Mouse (Mus musculus): Measurements from ENCODE around the gene Pccb. TPM values are rescaled to one million over a fixed set of nuclear protein-coding genes. Genes with fewer than 3 reads are reported as not detected.
A peak's percentile ranks its signal among the peaks of the same experiment; 100 is the strongest.

The Pccb gene
- polyA plus RNA-seq, 1 experiment: 19.1 TPM

DNA sequence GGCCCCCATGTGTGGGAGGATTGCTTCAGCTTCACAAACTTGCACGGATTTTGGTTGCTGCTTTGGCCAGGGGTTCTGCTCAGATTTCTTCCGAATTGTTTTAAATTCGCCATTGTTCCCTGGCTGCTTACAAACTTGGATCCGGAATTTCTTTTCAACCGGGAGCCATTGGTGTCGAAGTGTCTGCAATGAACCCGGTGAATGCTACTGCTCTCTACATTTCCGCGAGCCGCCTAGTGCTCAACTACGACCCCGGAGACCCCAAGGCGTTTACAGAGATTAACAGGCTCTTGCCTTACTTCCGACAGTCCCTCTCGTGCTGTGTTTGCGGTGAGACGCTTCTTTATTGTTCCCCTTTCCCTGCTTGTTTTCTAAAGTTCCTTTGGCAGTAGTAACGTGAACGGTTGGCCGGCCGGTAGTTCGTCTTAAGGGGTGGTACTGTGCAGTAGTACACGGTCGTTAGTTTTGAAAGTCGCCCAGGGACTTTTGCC, 40.4 kb upstream of the Pccb start:
- peak overlapping the region; percentile 100 for H3K27ac ChIP-seq (ENCODE audit: control insufficient read depth, insufficient read depth, low read depth, low read length, poor library complexity)
- TF ChIP-seq CTCF (IDR thresholded peaks at IDR 0.05; ENCODE audit: control insufficient read depth, insufficient read depth, low read length) (no peak), POLR2A (IDR thresholded peaks at IDR 0.05; ENCODE audit: borderline replicate concordance, control insufficient read depth, low read depth, low read length) (no peak)
- H3K4me1 ChIP-seq (ENCODE audit: control insufficient read depth, insufficient read depth, low read length): peaks cover 4% of the 10 kb centered on the region
- H3K4me3 ChIP-seq (replicated peaks; ENCODE audit: control insufficient read depth, low read depth, low read length): peak overlapping the region; percentile 97
- WGBS: under 1% methylated on average over 25 of the region's 25 CpGs

DNA sequence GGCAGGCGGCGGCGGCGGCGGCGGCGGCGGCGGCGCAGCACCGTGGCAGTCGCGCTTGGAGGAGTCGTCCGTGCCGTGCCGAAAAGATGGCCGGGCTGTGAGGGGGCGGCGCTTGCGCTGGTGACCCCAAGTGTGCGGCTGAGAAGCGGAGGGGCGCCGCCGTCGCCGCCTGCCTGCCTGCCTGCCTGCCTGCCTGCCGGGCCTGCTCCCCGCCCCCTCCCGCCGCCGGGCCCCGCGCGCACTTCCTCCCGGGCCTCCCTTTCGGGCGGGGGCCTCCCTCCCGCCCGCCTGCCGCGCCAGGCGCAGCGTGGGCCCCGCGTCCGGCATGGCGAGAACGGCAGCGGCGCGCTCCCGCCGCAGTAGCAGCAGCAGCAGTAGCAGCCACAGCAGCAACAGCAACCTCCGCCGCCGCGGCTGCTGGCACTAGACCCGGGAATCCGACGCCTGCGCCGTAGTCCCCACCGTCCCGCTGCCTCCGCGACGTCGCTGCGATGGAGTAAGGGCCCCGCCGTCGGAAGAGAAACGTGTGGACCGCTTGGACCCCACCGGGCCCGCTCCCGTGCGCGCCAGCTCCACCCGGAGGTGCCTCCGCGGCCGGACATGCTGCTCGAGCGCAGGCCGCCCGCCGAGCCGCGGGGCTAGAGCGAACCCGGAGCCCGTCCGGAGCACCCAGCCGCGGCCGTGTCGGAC, 39.8 kb upstream of the Pccb start:
- H3K4me1 ChIP-seq (ENCODE audit: control insufficient read depth, insufficient read depth, low read length): peaks cover 4% of the 10 kb centered on the region
- peak overlapping the region; percentile 100 for H3K27ac ChIP-seq (ENCODE audit: control insufficient read depth, insufficient read depth, low read depth, low read length, poor library complexity)
- TF ChIP-seq POLR2A (IDR thresholded peaks at IDR 0.05; ENCODE audit: borderline replicate concordance, control insufficient read depth, low read depth, low read length) (peak; percentile 74; the same call in 1 of the 2 replicates), CTCF (IDR thresholded peaks at IDR 0.05; ENCODE audit: control insufficient read depth, insufficient read depth, low read length) (no peak)
- H3K4me3 ChIP-seq (replicated peaks; ENCODE audit: control insufficient read depth, low read depth, low read length): peak overlapping the region; percentile 97
- WGBS: under 1% methylated on average over 92 of the region's 100 CpGs

DNA sequence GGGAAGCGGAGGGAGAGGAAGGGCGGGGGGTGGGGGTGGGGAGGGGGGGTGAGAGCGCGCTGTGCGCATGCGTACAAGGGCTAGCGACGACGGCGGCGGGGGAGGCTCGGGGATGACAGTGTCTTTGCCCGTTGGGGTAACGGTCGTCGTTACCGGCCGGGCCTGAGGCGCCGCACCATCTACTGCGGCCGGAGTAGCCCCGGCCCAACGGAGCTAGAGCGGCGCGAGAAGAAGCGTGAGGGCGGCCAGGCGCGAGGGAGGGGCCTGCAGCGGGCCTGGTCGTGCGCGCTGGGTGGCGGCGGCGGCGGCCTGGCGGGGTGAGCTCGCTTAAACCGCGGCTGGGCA, 39.3 kb upstream of the Pccb start, which contains the start of gene Msl2:
Msl2 (plus strand) TSS at position 115 of the 345 bp plus-strand sequence.
- Histone ChIP-seq H3K27ac (ENCODE audit: control insufficient read depth, insufficient read depth, low read depth, low read length, poor library complexity) (peak within 1 kb of the TSS; percentile 100), H3K4me3 (replicated peaks; ENCODE audit: control insufficient read depth, low read depth, low read length) (peak within 1 kb of the TSS; percentile 97), H3K4me1 (ENCODE audit: control insufficient read depth, insufficient read depth, low read length) (peaks cover 2% of the 10 kb centered on the region)
- WGBS: 1% methylated on average over 41 of the region's 43 CpGs
- TF ChIP-seq POLR2A (IDR thresholded peaks at IDR 0.05; ENCODE audit: borderline replicate concordance, control insufficient read depth, low read depth, low read length) (peak; percentile 76), CTCF (IDR thresholded peaks at IDR 0.05; ENCODE audit: control insufficient read depth, insufficient read depth, low read length) (no peak)

DNA sequence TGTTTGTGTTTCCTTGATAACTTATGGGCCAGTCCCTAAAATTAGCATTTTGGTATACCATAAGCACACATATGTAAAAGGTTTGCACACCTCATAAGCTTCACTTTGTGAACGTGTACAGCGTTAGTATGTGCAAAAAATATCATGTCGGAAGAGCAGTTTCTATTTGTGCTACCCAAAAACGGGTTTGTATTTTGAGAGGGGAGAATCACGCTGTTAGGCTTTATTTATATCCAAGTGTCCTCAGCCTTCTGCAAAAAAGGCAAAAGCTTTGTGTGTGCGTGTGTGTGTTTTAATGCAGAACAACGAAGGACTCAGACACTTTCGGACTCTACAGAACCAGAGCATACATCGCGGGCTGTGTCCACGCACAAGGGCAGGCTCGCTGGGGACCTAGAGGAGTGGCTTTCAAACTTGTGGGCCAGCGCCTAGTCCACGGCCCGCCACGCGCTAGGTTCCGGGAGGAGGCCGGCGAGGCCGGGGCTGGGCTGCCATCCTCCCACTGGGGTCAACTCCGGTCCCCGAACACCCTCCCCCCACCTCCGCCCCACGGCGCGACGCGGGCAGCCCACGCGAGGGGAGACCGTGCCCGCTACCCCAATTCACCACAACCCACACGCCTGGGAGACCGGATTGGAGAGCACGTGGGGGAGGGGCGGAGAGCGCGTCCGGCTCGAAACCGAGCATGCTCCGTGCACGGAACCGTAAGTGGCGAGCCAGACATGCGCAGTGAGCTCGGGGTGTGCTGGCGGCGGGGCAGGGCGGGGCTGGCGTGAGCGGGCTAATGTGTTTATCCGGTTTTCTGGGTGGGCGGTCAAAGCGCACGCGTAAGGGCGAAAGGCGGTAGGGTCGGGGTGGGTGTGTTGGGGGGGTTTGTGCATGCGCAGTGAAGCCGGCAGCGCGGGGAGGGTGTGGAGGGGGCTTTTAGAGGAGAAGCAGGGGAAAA, 38.6 kb upstream of the Pccb start:
- WGBS: under 1% methylated on average over 65 of the region's 65 CpGs

DNA sequence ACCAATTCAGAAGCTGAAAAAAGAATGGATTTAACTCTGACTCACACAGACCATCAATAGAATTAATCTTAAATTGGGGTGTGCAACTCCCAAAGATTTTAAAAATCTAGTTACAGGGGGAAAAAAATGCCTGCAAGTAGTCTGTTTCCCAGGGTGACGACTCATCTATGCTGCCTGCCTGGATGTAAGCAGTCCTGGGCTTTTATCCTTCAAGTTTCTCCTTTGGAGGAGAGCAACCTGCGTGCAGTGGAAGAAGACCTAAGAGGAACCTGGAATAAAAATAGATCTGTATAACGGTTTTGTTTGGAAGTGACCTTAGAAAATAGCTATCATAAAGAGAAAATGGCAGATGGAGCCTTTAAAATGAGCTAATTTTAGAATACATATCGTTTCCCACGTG, 37.8 kb upstream of the Pccb start:
- no peaks in the 10 kb centered on the region for H3K4me1 ChIP-seq (ENCODE audit: control insufficient read depth, insufficient read depth, low read length)
- TF ChIP-seq CTCF (IDR thresholded peaks at IDR 0.05; ENCODE audit: control insufficient read depth, insufficient read depth, low read length) (no peak), POLR2A (IDR thresholded peaks at IDR 0.05; ENCODE audit: borderline replicate concordance, control insufficient read depth, low read depth, low read length) (no peak)
- no peak overlapping the region for H3K27ac ChIP-seq (ENCODE audit: control insufficient read depth, insufficient read depth, low read depth, low read length, poor library complexity)
- no peak overlapping the region for H3K4me3 ChIP-seq (replicated peaks; ENCODE audit: control insufficient read depth, low read depth, low read length)
- WGBS: 14% methylated on average over 5 of the region's 5 CpGs

More for the DNA sequence above, 38.6 kb upstream of the Pccb start:
- peak overlapping the region; percentile 97 for H3K4me3 ChIP-seq (replicated peaks; ENCODE audit: control insufficient read depth, low read depth, low read length)
- no peaks in the 10 kb centered on the region; the same call in 1 of the 2 replicates for H3K4me1 ChIP-seq (ENCODE audit: control insufficient read depth, insufficient read depth, low read length)
- H3K27ac ChIP-seq (ENCODE audit: control insufficient read depth, insufficient read depth, low read depth, low read length, poor library complexity): peak overlapping the region; percentile 100
- TF ChIP-seq POLR2A (IDR thresholded peaks at IDR 0.05; ENCODE audit: borderline replicate concordance, control insufficient read depth, low read depth, low read length): peak; percentile 35; the same call in 1 of the 2 replicates
- TF ChIP-seq CTCF (IDR thresholded peaks at IDR 0.05; ENCODE audit: control insufficient read depth, insufficient read depth, low read length): no peak

DNA sequence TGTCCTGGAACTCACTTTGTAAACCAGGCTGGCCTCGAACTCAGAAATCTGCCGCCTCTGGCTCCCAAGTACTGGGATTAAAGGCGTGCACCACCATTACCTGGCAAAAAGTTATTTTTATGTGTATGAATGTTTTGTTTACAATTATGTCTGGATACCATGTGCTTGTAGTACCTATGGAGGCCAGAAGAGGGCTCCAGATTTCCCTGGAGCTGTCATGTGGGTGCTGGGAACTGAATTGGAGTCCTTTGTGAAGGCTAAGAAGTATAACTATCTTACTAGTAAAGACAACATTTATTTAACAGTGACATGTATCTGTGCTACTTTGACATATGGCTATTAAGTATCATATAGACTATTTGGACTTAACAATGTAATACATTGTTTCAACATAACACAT, 35.1 kb upstream of the Pccb start:
- 89% methylated on average over 3 of the region's 3 CpGs for WGBS
- H3K4me1 ChIP-seq (ENCODE audit: control insufficient read depth, insufficient read depth, low read length): no peaks in the 10 kb centered on the region
- no peak overlapping the region for H3K27ac ChIP-seq (ENCODE audit: control insufficient read depth, insufficient read depth, low read depth, low read length, poor library complexity)
- no peak overlapping the region for H3K4me3 ChIP-seq (replicated peaks; ENCODE audit: control insufficient read depth, low read depth, low read length)
- TF ChIP-seq POLR2A (IDR thresholded peaks at IDR 0.05; ENCODE audit: borderline replicate concordance, control insufficient read depth, low read depth, low read length) (no peak), CTCF (IDR thresholded peaks at IDR 0.05; ENCODE audit: control insufficient read depth, insufficient read depth, low read length) (no peak)

DNA sequence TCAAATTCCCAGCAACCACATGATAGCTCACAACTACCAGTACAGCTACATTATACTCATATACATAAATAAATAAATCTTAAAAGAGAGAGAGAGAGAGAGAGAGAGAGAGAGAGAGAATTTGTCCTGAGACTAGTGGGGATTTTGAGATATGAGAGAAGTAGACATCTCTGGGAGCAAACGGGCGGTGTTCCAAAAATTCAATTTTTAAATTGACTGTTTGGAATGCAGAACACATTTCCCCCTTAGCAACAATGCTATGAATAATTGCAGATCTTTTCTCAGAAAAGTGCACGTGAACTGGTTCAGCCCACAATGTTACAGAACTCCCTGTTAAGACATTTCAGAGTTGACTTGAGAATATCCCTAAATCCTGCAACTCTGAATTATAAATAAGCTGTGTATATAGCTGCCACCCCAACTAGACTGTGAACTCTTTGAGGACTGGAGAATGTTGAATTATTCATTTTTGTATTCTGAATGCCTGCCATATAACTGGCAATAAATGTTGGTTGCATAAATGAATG, 30.4 kb upstream of the Pccb start:
- H3K27ac ChIP-seq (ENCODE audit: control insufficient read depth, insufficient read depth, low read depth, low read length, poor library complexity): no peak overlapping the region
- WGBS: 88% methylated on average over 3 of the region's 3 CpGs
- H3K4me3 ChIP-seq (replicated peaks; ENCODE audit: control insufficient read depth, low read depth, low read length): no peak overlapping the region
- no peak for TF ChIP-seq CTCF (IDR thresholded peaks at IDR 0.05; ENCODE audit: control insufficient read depth, insufficient read depth, low read length)
- TF ChIP-seq POLR2A (IDR thresholded peaks at IDR 0.05; ENCODE audit: borderline replicate concordance, control insufficient read depth, low read depth, low read length): no peak
- no peaks in the 10 kb centered on the region for H3K4me1 ChIP-seq (ENCODE audit: control insufficient read depth, insufficient read depth, low read length)

Measured in bone marrow, adult 2 months (tissue).